34 mouse cellular contexts compared by ENCODE assay signal in genomic region chr3:82417958-82418357, GRCm38 (mm10).
"Had no signal": no experiment of that assay in that cellular context is flagged by ENCODE, and none has a peak within 500 bp of the region (broad histone marks: within the 10 kb centered on the region; RNA-seq: fewer than 3 reads in every experiment).

No protein-coding gene starts in this region.

- H3K4me2 ChIP-seq: heart, embryonic 11.5 days; heart, embryonic 12.5 days; heart, embryonic 13.5 days; heart, embryonic 15.5 days; hindbrain, embryonic 12.5 days; hindbrain, embryonic 13.5 days; hindbrain, embryonic 14.5 days; hindbrain, embryonic 15.5 days; intestine, embryonic 15.5 days; kidney, embryonic 15.5 days had no signal

- H3K36me3 ChIP-seq: heart, embryonic 12.5 days; heart, embryonic 13.5 days; heart, embryonic 15.5 days; hindbrain, embryonic 10.5 days; hindbrain, embryonic 12.5 days; hindbrain, embryonic 13.5 days; hindbrain, embryonic 15.5 days; intestine, embryonic 15.5 days; kidney, embryonic 15.5 days had no signal

- H3K9ac ChIP-seq: heart, embryonic 12.5 days; heart, embryonic 13.5 days; heart, embryonic 15.5 days; hindbrain, embryonic 12.5 days; hindbrain, embryonic 13.5 days; hindbrain, embryonic 14.5 days; hindbrain, embryonic 15.5 days; intestine, embryonic 15.5 days; kidney, embryonic 15.5 days had no signal

- H3K27ac ChIP-seq: heart, embryonic 13.5 days; heart, embryonic 15.5 days; hindbrain, embryonic 10.5 days; hindbrain, embryonic 12.5 days; hindbrain, embryonic 13.5 days; hindbrain, embryonic 14.5 days; hindbrain, embryonic 15.5 days; hindbrain, postnatal 0 days; intestine, embryonic 15.5 days; kidney, embryonic 15.5 days; kidney, postnatal 0 days; layer of hippocampus, adult 2 months; left cerebral cortex, adult 2 months had no signal

- H3K9me3 ChIP-seq: heart, embryonic 12.5 days; heart, embryonic 13.5 days; heart, embryonic 15.5 days; hindbrain, embryonic 10.5 days; hindbrain, embryonic 12.5 days; hindbrain, embryonic 13.5 days; hindbrain, embryonic 15.5 days; intestine, embryonic 15.5 days; kidney, embryonic 15.5 days had no signal

- DNase-seq: heart, postnatal 10 days; heart, postnatal 14 days; heart, postnatal 36 days; heart, postnatal 4 days; kidney, adult 11 months; kidney, adult 18-20 months; kidney, adult 2 months; kidney, adult 8-10 months; kidney, adult 9 months; kidney, postnatal 10 days; kidney, postnatal 14 days; kidney, postnatal 25 days; kidney, postnatal 36 days; kidney, postnatal 4 days; layer of hippocampus, adult 9-11 months; layer of hippocampus, postnatal 36 days had no signal

- H3K27me3 ChIP-seq: heart, embryonic 12.5 days; heart, embryonic 13.5 days; heart, embryonic 15.5 days; hindbrain, embryonic 12.5 days; hindbrain, embryonic 13.5 days; hindbrain, embryonic 15.5 days; intestine, embryonic 15.5 days; kidney, embryonic 15.5 days had no signal

- ATAC-seq: hindbrain, embryonic 16.5 days; hindbrain, postnatal 0 days; inflammation-experienced regulatory T-cells, adult 6 months; intestine, embryonic 15.5 days; intestine, embryonic 16.5 days had no signal

- H3K4me3 ChIP-seq: heart, embryonic 12.5 days; heart, embryonic 13.5 days; heart, embryonic 15.5 days; hindbrain, embryonic 10.5 days; hindbrain, embryonic 12.5 days; hindbrain, embryonic 13.5 days; hindbrain, embryonic 15.5 days; intestine, embryonic 15.5 days; kidney, embryonic 15.5 days; layer of hippocampus, adult 2 months; left cerebral cortex, adult 2 months had no signal

- H3K4me1 ChIP-seq: heart, embryonic 12.5 days; heart, embryonic 13.5 days; heart, embryonic 15.5 days; hindbrain, embryonic 10.5 days; hindbrain, embryonic 12.5 days; hindbrain, embryonic 13.5 days; hindbrain, embryonic 15.5 days; intestine, embryonic 15.5 days; kidney, embryonic 15.5 days had no signal
